Mouse (Mus musculus) embryonic facial prominence, embryonic 13.5 days (tissue): Measurements from ENCODE around the gene Pa2g4. TPM values are rescaled to one million over a fixed set of nuclear protein-coding genes. Genes with fewer than 3 reads are reported as not detected.

ENCODE experiments used
- ATAC-seq: fragments of 200-750 bp; cut with Nextera tagmentation; 2 replicates; pipeline ENCODE4 v1.8.0; 2017; ENCODE audit warnings: low read depth; ENCODE audit not compliant: insufficient number of reproducible peaks, insufficient read depth, low FRiP score, low TSS enrichment
- H3K27ac ChIP-seq: fragments of 300-500 bp; sonication (generic); 2 replicates; pipeline ENCODE4 v1.5.1; 2015; ENCODE audit warnings: moderate library complexity, mild to moderate bottlenecking, inconsistent platforms
- H3K27me3 ChIP-seq: fragments of 300-500 bp; sonication (generic); 2 replicates; pipeline ENCODE4 v1.6.1; 2015; ENCODE audit warnings: mild to moderate bottlenecking, inconsistent platforms
- H3K36me3 ChIP-seq: fragments of 300-500 bp; sonication (generic); 2 replicates; pipeline ENCODE4 v1.6.1; 2015; ENCODE audit warnings: mild to moderate bottlenecking, inconsistent platforms
- H3K4me1 ChIP-seq: fragments of 300-500 bp; sonication (generic); 2 replicates; pipeline ENCODE4 v1.6.1; 2015; ENCODE audit warnings: inconsistent platforms
- H3K4me2 ChIP-seq: fragments of 300-500 bp; sonication (generic); 2 replicates; pipeline ENCODE4 v1.6.1; 2015; ENCODE audit warnings: moderate library complexity, mild to moderate bottlenecking, inconsistent platforms
- H3K4me3 ChIP-seq: fragments of 300-500 bp; sonication (generic); 2 replicates; pipeline ENCODE4 v1.5.1; 2015; ENCODE audit warnings: mild to moderate bottlenecking, inconsistent platforms
- H3K9ac ChIP-seq: fragments of 300-500 bp; sonication (generic); 2 replicates; pipeline ENCODE4 v1.6.1; 2015; ENCODE audit warnings: mild to moderate bottlenecking, inconsistent platforms
- H3K9me3 ChIP-seq: fragments of 300-500 bp; sonication (generic); 2 replicates; pipeline ENCODE4 v1.6.1; 2016; ENCODE audit warnings: inconsistent platforms
- WGBS: fragments of 180-500 bp; shearing (Covaris S2); methylation state at CpG from one replicate; pipeline ENCODE4 v1.1.7; 2015; ENCODE audit warnings: mixed read lengths; 5-methylcytosine and 5-hydroxymethylcytosine counted together
- microRNA-seq: library from miRNA; unstranded; fragments of <30 nt; microRNA quantifications from one replicate; pipeline ENCODE4, GENCODE M21; 2016
- polyA plus RNA-seq: library from polyadenylated mRNA; unstranded; fragments of >200 nt; fragmentation: Nextera tagmentation; extraction: Ambion mirVana; gene quantifications from 2 replicates; pipeline ENCODE4 v1.2.1, GENCODE M21; 2015

Gene Pa2g4
- polyA plus RNA-seq, 1 experiment from 2014 or later = 206 TPM

GRCm38 (mm10) chr10:128515044-128515443, 50.7 kb downstream of the Pa2g4 start:
- WGBS = 82% methylated on average over 4 of the region's 4 CpGs
- H3K9ac ChIP-seq = no peak overlapping the region
- H3K27ac ChIP-seq = no peak overlapping the region
- H3K4me3 ChIP-seq = no peak overlapping the region
- no peak overlapping the region for H3K4me2 ChIP-seq
- no peaks in the 10 kb centered on the region for H3K9me3 ChIP-seq
- ATAC-seq = no peak
- peaks cover 62% of the 10 kb centered on the region for H3K36me3 ChIP-seq
- H3K4me1 ChIP-seq = peaks cover 9% of the 10 kb centered on the region; the same call in 1 of the 2 replicates
- peaks cover 36% of the 10 kb centered on the region for H3K27me3 ChIP-seq

- H3K4me1 ChIP-seq = 0 out of 2 replicates have a peak, but pooled peaks cover 5% of the 10 kb centered on the region
- no peak for ATAC-seq
Observed at GRCm38 (mm10) chr10:128511761-128512160, 54.0 kb downstream of the Pa2g4 start.

GRCm38 (mm10) chr10:128511189-128511588, 54.6 kb downstream of the Pa2g4 start:
- no peak overlapping the region for H3K4me3 ChIP-seq
- H3K9me3 ChIP-seq = no peaks in the 10 kb centered on the region
- ATAC-seq = no peak
- H3K4me2 ChIP-seq = no peak overlapping the region
- peaks cover 9% of the 10 kb centered on the region for H3K27me3 ChIP-seq
- no peak overlapping the region for H3K9ac ChIP-seq
- 89% methylated on average over 9 of the region's 9 CpGs for WGBS
- H3K36me3 ChIP-seq = peaks cover 45% of the 10 kb centered on the region
- no peak overlapping the region for H3K27ac ChIP-seq
- H3K4me1 ChIP-seq = 0 out of 2 replicates have a peak, but pooled peaks cover 4% of the 10 kb centered on the region

More at GRCm38 (mm10) chr10:128511761-128512160, 54.0 kb downstream of the Pa2g4 start:
- H3K27me3 ChIP-seq = peaks cover 14% of the 10 kb centered on the region
- H3K4me2 ChIP-seq = no peak overlapping the region
- no peaks in the 10 kb centered on the region for H3K9me3 ChIP-seq
- peaks cover 48% of the 10 kb centered on the region for H3K36me3 ChIP-seq
- H3K27ac ChIP-seq = no peak overlapping the region
- 80% methylated on average over 12 of the region's 12 CpGs for WGBS
- H3K4me3 ChIP-seq = no peak overlapping the region
- H3K9ac ChIP-seq = 0 out of 2 replicates have a peak overlapping the region, but pooled peaks have one; percentile 22

- WGBS = 87% methylated on average over 11 of the region's 11 CpGs
- Histone ChIP-seq H3K4me3 (no peak overlapping the region), H3K9me3 (no peaks in the 10 kb centered on the region), H3K36me3 (peaks cover 37% of the 10 kb centered on the region), H3K27ac (no peak overlapping the region), H3K4me1 (no peaks in the 10 kb centered on the region), H3K27me3 (no peaks in the 10 kb centered on the region), H3K9ac (no peak overlapping the region), H3K4me2 (no peak overlapping the region)
- no peak for ATAC-seq
Observed at GRCm38 (mm10) chr10:128510301-128510700, 55.5 kb downstream of the Pa2g4 start.

- H3K9me3 ChIP-seq = no peaks in the 10 kb centered on the region
- no peaks in the 10 kb centered on the region; the same call in 1 of the 2 replicates for H3K4me1 ChIP-seq
- peaks cover 33% of the 10 kb centered on the region for H3K36me3 ChIP-seq
- H3K4me3 ChIP-seq = no peak overlapping the region
- 69% methylated on average over 4 of the region's 4 CpGs for WGBS
- ATAC-seq = no peak; the same call in 1 of the 2 replicates
- no peak overlapping the region for H3K27ac ChIP-seq
- H3K27me3 ChIP-seq = no peaks in the 10 kb centered on the region
- H3K9ac ChIP-seq = no peak overlapping the region
- no peak overlapping the region for H3K4me2 ChIP-seq
Observed at GRCm38 (mm10) chr10:128509831-128510230, 56.0 kb downstream of the Pa2g4 start.

- H3K4me2 ChIP-seq = no peak overlapping the region
- no peak overlapping the region for H3K9ac ChIP-seq
- H3K9me3 ChIP-seq = no peaks in the 10 kb centered on the region
- no peaks in the 10 kb centered on the region; the same call in 1 of the 2 replicates for H3K4me1 ChIP-seq
- WGBS = 81% methylated on average over 9 of the region's 9 CpGs
- no peak for ATAC-seq
- H3K27ac ChIP-seq = no peak overlapping the region
- H3K27me3 ChIP-seq = no peaks in the 10 kb centered on the region
- no peak overlapping the region for H3K4me3 ChIP-seq
- peaks cover 32% of the 10 kb centered on the region for H3K36me3 ChIP-seq
Observed at GRCm38 (mm10) chr10:128509203-128509602, 56.6 kb downstream of the Pa2g4 start.

- no peaks in the 10 kb centered on the region for H3K9me3 ChIP-seq
- no peak overlapping the region for H3K27ac ChIP-seq
- ATAC-seq = no peak
- 73% methylated on average over 9 of the region's 9 CpGs for WGBS
- H3K4me2 ChIP-seq = no peak overlapping the region
- no peaks in the 10 kb centered on the region for H3K27me3 ChIP-seq
- H3K9ac ChIP-seq = no peak overlapping the region
- H3K4me1 ChIP-seq = no peaks in the 10 kb centered on the region; the same call in 1 of the 2 replicates
- H3K4me3 ChIP-seq = no peak overlapping the region
- H3K36me3 ChIP-seq = peaks cover 32% of the 10 kb centered on the region
Observed at GRCm38 (mm10) chr10:128508260-128508659, 57.5 kb downstream of the Pa2g4 start.

Small RNA genes lying within 50 kb of the gene (microRNA-seq; reads per million reads assigned to microRNA genes)
- gene Gm47275 = not detected
- not detected for gene Mir6916
- gene Mir6917 = not detected

Other genes starting within 250 kb of the Pa2g4 start
- 349 and 362 TPM in 2 replicates for gene Cnpy2, start 243.5 kb downstream of the Pa2g4 start, polyA plus RNA-seq
- gene Cs, start 228.3 kb downstream of the Pa2g4 start, polyA plus RNA-seq = 160 and 179 TPM in 2 replicates
- 13.1 and 16.2 TPM in 2 replicates for gene Coq10a, start 197.0 kb downstream of the Pa2g4 start, polyA plus RNA-seq
- 15.0 and 16.0 TPM in 2 replicates for gene Ankrd52, start 188.9 kb downstream of the Pa2g4 start, polyA plus RNA-seq
- gene Slc39a5, start 164.8 kb downstream of the Pa2g4 start, polyA plus RNA-seq = 0.20 and 0.92 TPM in 2 replicates
- gene Nabp2, start 154.5 kb downstream of the Pa2g4 start, polyA plus RNA-seq = 72.3 and 73.0 TPM in 2 replicates
- 45.4 and 46.7 TPM in 2 replicates for gene Rnf41, start 154.3 kb downstream of the Pa2g4 start, polyA plus RNA-seq
- 111 and 119 TPM in 2 replicates for gene Smarcc2, start 106.7 kb downstream of the Pa2g4 start, polyA plus RNA-seq
- gene Myl6, start 71.8 kb downstream of the Pa2g4 start, polyA plus RNA-seq = 961 and 1,001 TPM in 2 replicates
- 2.8 and 4.0 TPM in 2 replicates for gene Myl6b, start 67.3 kb downstream of the Pa2g4 start, polyA plus RNA-seq
- gene Esyt1, start 40.1 kb downstream of the Pa2g4 start, polyA plus RNA-seq = 21.4 and 23.1 TPM in 2 replicates
- gene Zc3h10, start 18.2 kb downstream of the Pa2g4 start, polyA plus RNA-seq = 13.5 and 15.5 TPM in 2 replicates
- 4,323 and 4,329 TPM in 2 replicates for gene Rpl41, start 16.7 kb downstream of the Pa2g4 start, polyA plus RNA-seq
- 14.8 and 16.1 TPM in 2 replicates for gene Erbb3, start 23.7 kb upstream of the Pa2g4 start, polyA plus RNA-seq
- gene Rps26, start 60.8 kb upstream of the Pa2g4 start, polyA plus RNA-seq = 893 and 949 TPM in 2 replicates
- gene Ikzf4, start 80.0 kb upstream of the Pa2g4 start, polyA plus RNA-seq = 5.3 and 5.5 TPM in 2 replicates
- gene Suox, start 108.1 kb upstream of the Pa2g4 start, polyA plus RNA-seq = 18.9 and 21.8 TPM in 2 replicates
- 82.6 and 84.1 TPM in 2 replicates for gene Rab5b, start 130.3 kb upstream of the Pa2g4 start, polyA plus RNA-seq
- gene Pmel, start 138.2 kb upstream of the Pa2g4 start, polyA plus RNA-seq = 8.2 and 8.3 TPM in 2 replicates
- gene Cdk2, start 139.0 kb upstream of the Pa2g4 start, polyA plus RNA-seq = 120 and 127 TPM in 2 replicates
- 16.3 and 16.8 TPM in 2 replicates for gene Dgka, start 178.9 kb upstream of the Pa2g4 start, polyA plus RNA-seq
- gene Pym1, start 181.9 kb upstream of the Pa2g4 start, polyA plus RNA-seq = 43.2 and 47.9 TPM in 2 replicates
- 0.80 and 1.0 TPM in 2 replicates for gene Mmp19, start 224.9 kb upstream of the Pa2g4 start, polyA plus RNA-seq
- gene Dnajc14, start 238.1 kb upstream of the Pa2g4 start, polyA plus RNA-seq = 58.8 and 60.4 TPM in 2 replicates
- 25.5 and 26.0 TPM in 2 replicates for gene Tmem198b, start 238.4 kb upstream of the Pa2g4 start, polyA plus RNA-seq